Mouse (Mus musculus) erythroblast, embryonic 14.5 days (primary cell): Measurements from ENCODE around the gene Gm37240.

Experiments used
- GATA1 ChIP-seq: IDR thresholded peaks from 2 replicates; pipeline ENCODE4 v1.6.1; 2012; ENCODE audit warnings: low read length, inconsistent platforms, mixed read lengths
- TAL1 ChIP-seq: IDR thresholded peaks from 3 replicates; pipeline ENCODE4 v1.6.1; 2012; ENCODE audit warnings: low read length, inconsistent platforms, mixed read lengths

GRCm38 (mm10) chr3:84615050-84615855, 1272.1 kb downstream of the Gm37240 start:
- TF ChIP-seq GATA1 (no peak), TAL1 (no peak)
